Mouse (Mus musculus): ENCODE data around the gene Hoxc4.

- TF ChIP-seq ZC3H11A (IDR thresholded peaks at IDR 0.05; ENCODE audit: borderline replicate concordance, low read depth, low read length) (no peak), CHD2 (IDR thresholded peaks at IDR 0.05; ENCODE audit: low read depth, low read length) (no peak), ZNF384 (IDR thresholded peaks at IDR 0.05; ENCODE audit: low read depth, low read length) (no peak)
Observed at GRCm38 (mm10) chr15:102977423-102977974, 41.2 kb upstream of the Hoxc4 start.
